Mouse (Mus musculus) stomach, embryonic 16.5 days (tissue): ENCODE data around the gene Cdc42ep2. TPM values are rescaled to one million over a fixed set of nuclear protein-coding genes. Genes with fewer than 3 reads are reported as not detected.

Experiments used
- ATAC-seq: fragments of 200-750 bp; cut with Nextera tagmentation; 2 replicates; pipeline ENCODE4 v1.8.0; 2017; ENCODE audit warnings: moderate number of reproducible peaks, moderate TSS enrichment; ENCODE audit not compliant: insufficient read depth, low FRiP score
- H3K27ac ChIP-seq: fragments of 300-500 bp; sonication (generic); 2 replicates; pipeline ENCODE4 v1.5.1; 2014; ENCODE audit warnings: low read length
- H3K27me3 ChIP-seq: fragments of 300-500 bp; sonication (generic); 2 replicates; pipeline ENCODE4 v1.6.1; 2014; ENCODE audit warnings: low read length, control low read depth, mixed read lengths; ENCODE audit not compliant: control insufficient read depth, insufficient read depth
- H3K36me3 ChIP-seq: fragments of 300-500 bp; sonication (generic); 2 replicates; pipeline ENCODE4 v1.6.1; 2014; ENCODE audit warnings: low read length; ENCODE audit not compliant: control insufficient read depth, insufficient read depth
- H3K4me1 ChIP-seq: fragments of 300-500 bp; sonication (generic); 2 replicates; pipeline ENCODE4 v1.6.1; 2014; ENCODE audit warnings: low read length, control low read depth, mixed read lengths; ENCODE audit not compliant: control insufficient read depth, insufficient read depth
- H3K4me2 ChIP-seq: fragments of 300-500 bp; sonication (generic); 2 replicates; pipeline ENCODE4 v1.6.1; 2014; ENCODE audit warnings: low read depth, low read length, mixed read lengths
- H3K4me3 ChIP-seq: fragments of 300-500 bp; sonication (generic); replicated peaks from 2 replicates; pipeline ENCODE4 v1.5.1; 2014; ENCODE audit warnings: mild to moderate bottlenecking, low read length
- H3K9ac ChIP-seq: fragments of 300-500 bp; sonication (generic); 2 replicates; pipeline ENCODE4 v1.6.1; 2014; ENCODE audit warnings: low read length
- H3K9me3 ChIP-seq: fragments of 300-500 bp; sonication (generic); replicated peaks from 2 replicates; pipeline ENCODE4 v1.6.1; 2016; ENCODE audit warnings: low read length, control low read depth; ENCODE audit not compliant: control insufficient read depth
- WGBS: fragments of 180-500 bp; shearing (Covaris S2); extraction: QIAGEN DNeasy Blood & Tissue Kit; methylation state at CpG from one replicate; pipeline ENCODE4 v1.1.7; 2014; 5-methylcytosine and 5-hydroxymethylcytosine counted together
- polyA plus RNA-seq: library from polyadenylated mRNA; unstranded; fragments of >200 nt; fragmentation: Nextera tagmentation; extraction: Ambion mirVana; gene quantifications from 2 replicates; pipeline ENCODE4 v1.2.1, GENCODE M21; 2015

Cdc42ep2 gene
- polyA plus RNA-seq, 1 experiment from 2014 or later, result 13.9 TPM

DNA sequence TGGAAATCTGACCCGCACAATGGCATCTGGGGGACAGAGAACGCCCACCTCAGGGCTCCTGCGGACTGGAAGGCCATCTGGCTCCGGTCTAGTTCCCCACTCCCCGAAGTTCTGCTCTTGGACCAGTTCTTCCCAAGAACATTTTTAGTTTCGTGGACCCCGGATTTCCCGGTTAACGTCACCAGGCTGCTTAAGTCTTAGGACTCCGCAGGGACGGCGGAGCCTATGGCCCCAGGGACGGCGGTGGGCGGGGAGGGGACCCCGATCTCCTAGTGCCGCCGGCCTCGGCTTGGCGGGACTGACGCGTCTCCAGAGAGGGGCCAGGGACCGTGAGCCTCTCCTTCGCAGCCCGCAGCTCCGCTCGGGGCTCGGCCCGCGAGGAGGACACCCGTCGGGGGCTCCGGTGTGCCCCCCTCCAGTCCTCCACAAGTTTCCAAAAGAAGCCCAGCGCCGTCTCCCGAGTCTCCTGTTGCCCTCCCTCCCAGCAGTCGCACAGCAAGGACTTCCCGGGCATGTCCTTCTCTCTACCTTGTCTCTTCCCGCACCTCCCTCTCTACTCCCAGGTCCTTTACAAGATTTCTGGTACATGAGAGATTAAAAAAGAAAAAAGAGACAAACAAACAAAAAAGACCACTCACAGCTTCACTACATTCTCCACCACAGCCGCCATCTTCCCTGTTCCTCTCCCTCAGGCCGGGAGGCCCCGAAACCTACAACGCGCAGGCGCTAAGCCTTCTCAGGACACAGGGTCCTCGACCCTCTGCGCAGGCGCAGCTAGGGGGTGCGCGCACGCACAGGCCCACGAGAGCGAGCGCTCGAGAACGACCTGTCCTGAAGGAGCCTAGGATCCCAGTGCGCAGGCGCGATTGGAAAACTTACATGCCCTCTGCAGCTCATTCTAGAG lies 12.3 kb downstream of the Cdc42ep2 start:
- H3K9me3 ChIP-seq, result no peaks in the 10 kb centered on the region
- H3K4me3 ChIP-seq, result peak overlapping the region; percentile 76
- WGBS, result under 1% methylated on average over 59 of the region's 59 CpGs
- H3K9ac ChIP-seq, result peak overlapping the region; percentile 93
- H3K27ac ChIP-seq, result peak overlapping the region; percentile 73
- peak overlapping the region; percentile 77 for H3K4me2 ChIP-seq
- H3K36me3 ChIP-seq, result peaks cover 3% of the 10 kb centered on the region; the same call in 1 of the 2 replicates
- no peaks in the 10 kb centered on the region for H3K27me3 ChIP-seq
- peak; percentile 97 for ATAC-seq
- H3K4me1 ChIP-seq, result peaks cover 25% of the 10 kb centered on the region

DNA sequence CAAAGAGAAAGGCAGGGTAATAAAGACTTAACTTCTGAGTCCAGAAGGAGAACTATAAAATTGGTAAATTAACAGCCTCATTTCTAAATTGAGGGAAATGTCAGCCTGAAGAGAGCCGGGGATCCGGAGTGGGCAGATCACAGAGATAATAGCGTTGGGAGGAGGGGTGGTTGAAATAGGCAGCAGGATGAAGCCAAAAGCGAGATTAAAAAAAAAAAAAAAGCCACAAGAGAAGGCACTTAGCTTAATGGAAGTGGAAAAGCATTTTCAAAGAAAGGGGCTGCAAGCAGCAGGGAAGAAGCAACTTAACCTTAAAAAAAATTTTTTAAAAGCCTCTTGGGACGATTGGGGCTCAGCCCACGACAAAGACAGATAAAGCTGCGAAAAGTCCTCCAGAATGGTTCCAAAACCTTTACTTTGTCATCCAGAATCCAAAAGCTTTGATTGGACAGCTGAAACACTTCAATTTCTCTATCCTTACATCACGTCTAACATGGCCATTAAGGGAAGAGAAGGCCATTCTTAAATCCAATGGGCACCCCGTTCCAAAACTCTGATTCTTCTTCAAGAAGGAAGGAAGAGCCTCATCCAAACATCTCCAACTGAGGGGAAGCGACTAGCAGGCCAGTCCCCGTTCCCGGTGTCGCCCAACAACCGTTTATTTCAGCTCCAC lies 13.1 kb downstream of the Cdc42ep2 start:
- peaks cover 25% of the 10 kb centered on the region for H3K4me1 ChIP-seq
- WGBS, result 1% methylated on average over 14 of the region's 14 CpGs
- H3K36me3 ChIP-seq, result no peaks in the 10 kb centered on the region
- no peaks in the 10 kb centered on the region for H3K27me3 ChIP-seq
- no peaks in the 10 kb centered on the region for H3K9me3 ChIP-seq
- H3K4me2 ChIP-seq, result peak overlapping the region; percentile 67
- H3K4me3 ChIP-seq, result peak overlapping the region; percentile 76
- ATAC-seq, result no peak
- H3K9ac ChIP-seq, result peak overlapping the region; percentile 93
- H3K27ac ChIP-seq, result peak overlapping the region; percentile 73

DNA sequence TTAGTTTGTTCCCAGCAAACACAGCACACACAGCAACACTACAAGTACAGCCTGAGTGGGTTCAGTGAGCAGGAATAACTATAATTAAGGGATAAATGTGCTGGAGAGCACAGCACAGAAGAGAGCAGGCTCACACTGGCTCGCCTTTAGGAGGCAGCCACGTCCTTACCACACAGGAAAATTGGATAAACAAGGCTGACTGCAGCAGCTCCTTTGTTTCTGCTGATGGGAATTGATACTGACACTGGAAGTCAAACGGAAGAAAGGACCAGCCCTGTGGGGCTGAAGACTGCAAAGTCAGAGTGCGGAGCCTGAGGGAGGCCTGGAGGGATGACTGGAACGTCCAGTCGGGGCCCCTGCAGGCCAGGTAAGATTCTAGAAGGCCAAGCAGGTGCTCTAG lies 14.4 kb downstream of the Cdc42ep2 start:
- H3K9ac ChIP-seq, result peak overlapping the region; percentile 38; the same call in 1 of the 2 replicates
- H3K4me2 ChIP-seq, result peak overlapping the region; percentile 35
- H3K36me3 ChIP-seq, result peaks cover 7% of the 10 kb centered on the region
- H3K9me3 ChIP-seq, result no peaks in the 10 kb centered on the region
- 40% methylated on average over 6 of the region's 6 CpGs for WGBS
- peak overlapping the region; percentile 4; the same call in 1 of the 2 replicates for H3K27ac ChIP-seq
- no peak for ATAC-seq
- peak overlapping the region; percentile 15; the same call in 1 of the 2 replicates for H3K4me3 ChIP-seq
- peaks cover 25% of the 10 kb centered on the region for H3K4me1 ChIP-seq
- H3K27me3 ChIP-seq, result no peaks in the 10 kb centered on the region

DNA sequence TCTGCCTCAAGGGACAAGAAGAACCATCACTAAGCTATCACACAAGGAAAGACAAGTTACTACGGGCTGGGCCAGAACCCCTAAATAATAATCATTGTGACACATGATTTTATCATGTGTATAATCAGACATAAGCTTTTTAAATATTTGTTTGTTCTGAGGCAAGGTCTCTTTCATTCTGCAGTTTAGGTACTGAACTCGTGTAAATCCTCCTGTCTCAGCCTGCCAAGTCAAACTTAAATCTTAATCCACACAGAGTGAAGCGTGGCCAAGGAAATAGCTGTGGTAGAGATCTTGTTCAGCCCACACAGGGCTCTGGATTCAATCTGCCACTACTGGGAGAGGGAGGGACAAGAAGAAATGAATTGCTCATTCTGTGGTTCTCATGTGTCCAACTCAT lies 17.3 kb downstream of the Cdc42ep2 start:
- no peak for ATAC-seq
- H3K36me3 ChIP-seq, result peaks cover 27% of the 10 kb centered on the region
- 68% methylated on average over 3 of the region's 3 CpGs for WGBS

GRCm38 (mm10) chr19:5894002-5894678 lies 30.5 kb downstream of the Cdc42ep2 start, which contains the start of gene Tigd3:
Gene Tigd3 (minus strand): TSS chr19:5894149.
- Histone ChIP-seq H3K27ac (no peak within 1 kb of the TSS), H3K27me3 (no peaks in the 10 kb centered on the region), H3K4me2 (peak within 1 kb of the TSS; percentile 98), H3K4me1 (peaks cover 7% of the 10 kb centered on the region; the same call in 1 of the 2 replicates), H3K4me3 (peak within 1 kb of the TSS; percentile 60), H3K36me3 (peaks cover 9% of the 10 kb centered on the region), H3K9me3 (no peaks in the 10 kb centered on the region), H3K9ac (peak within 1 kb of the TSS; percentile 89)
- peak; percentile 98 for ATAC-seq
- 2% methylated on average over 35 of the region's 36 CpGs for WGBS

More for the DNA sequence above, 17.3 kb downstream of the Cdc42ep2 start:
- H3K27me3 ChIP-seq, result no peaks in the 10 kb centered on the region
- H3K4me1 ChIP-seq, result peaks cover 19% of the 10 kb centered on the region
- H3K9me3 ChIP-seq, result no peaks in the 10 kb centered on the region
- H3K4me2 ChIP-seq, result no peak overlapping the region
- no peak overlapping the region for H3K27ac ChIP-seq
- H3K9ac ChIP-seq, result no peak overlapping the region
- no peak overlapping the region for H3K4me3 ChIP-seq

DNA sequence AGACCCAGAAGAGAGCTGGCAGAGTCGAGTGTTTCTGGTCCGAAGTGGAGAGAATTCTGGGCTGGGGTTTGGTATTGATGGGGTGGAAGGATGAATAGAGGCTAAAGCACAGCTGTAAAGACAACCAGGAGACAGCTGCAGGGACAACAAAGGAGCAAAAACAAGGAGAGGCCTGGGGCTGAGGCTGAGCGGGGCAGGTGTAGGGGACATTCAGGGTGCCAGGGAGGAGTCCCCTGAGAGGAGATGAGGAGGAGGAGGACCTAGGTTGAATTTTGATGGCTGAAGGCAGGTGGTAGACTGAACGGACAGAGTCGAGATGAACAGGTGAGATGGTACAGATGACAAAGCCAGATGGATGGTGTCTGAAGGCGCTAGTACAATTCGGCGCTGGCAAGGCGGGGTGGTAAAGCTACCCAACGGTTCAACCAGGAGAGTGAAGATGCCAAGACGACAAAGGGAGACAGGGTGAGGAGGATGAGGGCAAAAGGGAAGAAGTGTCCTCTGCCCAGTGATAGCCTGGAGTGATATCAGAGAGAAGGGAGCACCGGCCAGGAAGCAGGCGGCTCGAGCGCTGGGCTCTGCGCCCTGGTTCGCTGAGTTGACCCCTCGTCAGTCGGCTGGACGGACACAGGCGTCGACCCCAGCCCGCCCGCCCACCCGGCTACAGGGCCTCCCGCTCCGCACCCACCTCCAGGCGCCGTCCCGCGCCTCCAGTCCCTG lies 31.2 kb downstream of the Cdc42ep2 start:
- peak overlapping the region; percentile 89 for H3K9ac ChIP-seq
- no peaks in the 10 kb centered on the region for H3K9me3 ChIP-seq
- H3K4me1 ChIP-seq, result peaks cover 7% of the 10 kb centered on the region; the same call in 1 of the 2 replicates
- 6% methylated on average over 31 of the region's 31 CpGs for WGBS
- peak overlapping the region; percentile 98 for H3K4me2 ChIP-seq
- peaks cover 9% of the 10 kb centered on the region for H3K36me3 ChIP-seq
- no peak overlapping the region for H3K27ac ChIP-seq
- no peaks in the 10 kb centered on the region for H3K27me3 ChIP-seq
- peak overlapping the region; percentile 60 for H3K4me3 ChIP-seq
- no peak; the same call in 1 of the 2 replicates for ATAC-seq

DNA sequence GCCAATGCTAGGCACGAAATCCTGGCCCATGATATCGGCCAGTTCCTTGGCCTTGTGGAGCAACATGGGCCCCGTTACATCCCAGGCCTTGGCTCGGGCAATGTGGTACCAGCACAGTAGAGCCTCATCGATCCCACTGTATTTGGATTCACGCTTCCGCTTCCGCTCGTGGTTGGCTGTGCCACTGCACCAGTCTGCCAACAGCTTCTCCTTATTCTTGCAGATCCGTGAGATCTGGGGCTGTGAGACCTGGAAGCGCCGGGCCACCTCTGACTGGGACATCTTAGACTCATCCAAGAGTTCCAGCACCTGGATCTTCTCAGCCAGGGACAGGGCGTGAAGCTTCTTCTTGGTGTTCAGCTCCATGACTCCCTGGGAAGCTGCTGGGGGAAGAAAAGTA lies 31.9 kb downstream of the Cdc42ep2 start:
- Histone ChIP-seq H3K27me3 (no peaks in the 10 kb centered on the region), H3K36me3 (peaks cover 9% of the 10 kb centered on the region), H3K4me3 (no peak overlapping the region), H3K9ac (no peak overlapping the region), H3K4me2 (no peak overlapping the region), H3K27ac (no peak overlapping the region), H3K9me3 (no peaks in the 10 kb centered on the region), H3K4me1 (peaks cover 7% of the 10 kb centered on the region; the same call in 1 of the 2 replicates)
- no peak for ATAC-seq
- 95% methylated on average over 13 of the region's 13 CpGs for WGBS

DNA sequence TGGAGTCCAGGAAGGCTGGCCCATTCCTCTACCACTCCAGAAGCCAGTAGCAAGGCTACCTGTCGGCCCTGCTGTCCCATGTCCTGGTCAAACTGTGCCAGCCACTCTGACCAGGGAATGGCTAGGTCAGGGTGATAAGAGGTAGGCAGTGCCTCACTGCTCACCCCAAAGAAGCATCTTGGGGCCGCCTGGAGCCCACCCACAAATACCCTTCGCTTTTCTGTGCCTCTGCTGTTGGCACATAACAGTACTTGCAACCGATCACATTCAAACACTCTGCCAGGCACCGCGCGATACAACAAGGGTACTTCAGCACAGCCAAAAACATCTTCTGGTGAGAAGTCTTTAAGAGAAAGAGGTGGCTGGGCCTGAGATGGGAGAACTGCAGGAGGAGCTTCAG lies 32.4 kb downstream of the Cdc42ep2 start:
- Histone ChIP-seq H3K27ac (no peak overlapping the region), H3K4me1 (peaks cover 7% of the 10 kb centered on the region; the same call in 1 of the 2 replicates), H3K9me3 (no peaks in the 10 kb centered on the region), H3K4me2 (no peak overlapping the region), H3K9ac (no peak overlapping the region), H3K27me3 (no peaks in the 10 kb centered on the region), H3K4me3 (no peak overlapping the region), H3K36me3 (peaks cover 9% of the 10 kb centered on the region)
- WGBS, result 89% methylated on average over 7 of the region's 7 CpGs
- no peak for ATAC-seq
